Mouse (Mus musculus): ENCODE results near the gene Dnah11. TPM values are rescaled to one million over a fixed set of nuclear protein-coding genes. Genes with fewer than 3 reads are reported as not detected.

Gene Dnah11
- polyA plus RNA-seq, 1 experiment from 2014 or later: 0.74 TPM

GRCm38 (mm10) chr12:117959213-117959612, 239.6 kb downstream of the Dnah11 start:
- no peak overlapping the region for H3K4me3 ChIP-seq (replicated peaks; ENCODE audit: low read length)
- 0 out of 2 replicates have a peak, but pooled peaks cover 5% of the 10 kb centered on the region for H3K9me3 ChIP-seq (ENCODE audit: control insufficient read depth, low read length)
- H3K27ac ChIP-seq: no peak overlapping the region
- no peak for ATAC-seq (ENCODE audit: low FRiP score)
- 0 out of 2 replicates have a peak, but pooled peaks cover under 1% of the 10 kb centered on the region for H3K4me1 ChIP-seq (replicated peaks; ENCODE audit: control insufficient read depth, insufficient read depth, low read length)
- H3K36me3 ChIP-seq (replicated peaks; ENCODE audit: control insufficient read depth, insufficient read depth): no peaks in the 10 kb centered on the region
- no peak overlapping the region for H3K9ac ChIP-seq
- H3K27me3 ChIP-seq (ENCODE audit: control insufficient read depth, insufficient read depth, low read length): no peaks in the 10 kb centered on the region
- DNase-seq (ENCODE audit: low spot score): no peak
- no peak overlapping the region for H3K4me2 ChIP-seq (replicated peaks)

- Histone ChIP-seq H3K27me3 (ENCODE audit: control insufficient read depth, insufficient read depth, low read length) (no peaks in the 10 kb centered on the region), H3K4me2 (replicated peaks) (no peak overlapping the region), H3K4me1 (replicated peaks; ENCODE audit: control insufficient read depth, insufficient read depth, low read length) (no peaks in the 10 kb centered on the region), H3K4me3 (replicated peaks; ENCODE audit: low read length) (no peak overlapping the region), H3K27ac (no peak overlapping the region), H3K36me3 (replicated peaks; ENCODE audit: control insufficient read depth, insufficient read depth) (no peaks in the 10 kb centered on the region), H3K9me3 (ENCODE audit: control insufficient read depth, low read length) (no peaks in the 10 kb centered on the region), H3K9ac (no peak overlapping the region)
- no peak for ATAC-seq (ENCODE audit: low FRiP score)
- DNase-seq (ENCODE audit: low spot score): no peak
- 87% methylated on average over 5 of the region's 5 CpGs for WGBS
These were observed 251.8 kb downstream of the Dnah11 start for GRCm38 (mm10) chr12:117946823-117947704.

GRCm38 (mm10) chr12:117941947-117942346, 256.9 kb downstream of the Dnah11 start:
- Histone ChIP-seq H3K9ac (no peak overlapping the region), H3K4me3 (replicated peaks; ENCODE audit: low read length) (no peak overlapping the region), H3K27me3 (ENCODE audit: control insufficient read depth, insufficient read depth, low read length) (no peaks in the 10 kb centered on the region), H3K4me2 (replicated peaks) (no peak overlapping the region), H3K27ac (no peak overlapping the region), H3K4me1 (replicated peaks; ENCODE audit: control insufficient read depth, insufficient read depth, low read length) (no peaks in the 10 kb centered on the region), H3K9me3 (ENCODE audit: control insufficient read depth, low read length) (no peaks in the 10 kb centered on the region), H3K36me3 (replicated peaks; ENCODE audit: control insufficient read depth, insufficient read depth) (no peaks in the 10 kb centered on the region)
- 37% methylated on average over 7 of the region's 7 CpGs for WGBS
- DNase-seq (ENCODE audit: low spot score) (no peak), ATAC-seq (ENCODE audit: low FRiP score) (no peak)

GRCm38 (mm10) chr12:117938214-117938613, 260.6 kb downstream of the Dnah11 start:
- H3K4me3 ChIP-seq (replicated peaks; ENCODE audit: low read length): no peak overlapping the region
- no peaks in the 10 kb centered on the region for H3K36me3 ChIP-seq (replicated peaks; ENCODE audit: control insufficient read depth, insufficient read depth)
- H3K9ac ChIP-seq: no peak overlapping the region
- 74% methylated on average over 2 of the region's 2 CpGs for WGBS
- no peak overlapping the region for H3K27ac ChIP-seq
- no peaks in the 10 kb centered on the region for H3K9me3 ChIP-seq (ENCODE audit: control insufficient read depth, low read length)
- H3K27me3 ChIP-seq (ENCODE audit: control insufficient read depth, insufficient read depth, low read length): no peaks in the 10 kb centered on the region
- DNase-seq (ENCODE audit: low spot score): no peak
- H3K4me2 ChIP-seq (replicated peaks): no peak overlapping the region
- H3K4me1 ChIP-seq (replicated peaks; ENCODE audit: control insufficient read depth, insufficient read depth, low read length): no peaks in the 10 kb centered on the region
- no peak for ATAC-seq (ENCODE audit: low FRiP score)

GRCm38 (mm10) chr12:117932026-117932425, 266.8 kb downstream of the Dnah11 start:
- Histone ChIP-seq H3K9me3 (ENCODE audit: control insufficient read depth, low read length) (no peaks in the 10 kb centered on the region), H3K9ac (no peak overlapping the region)
- 84% methylated on average over 1 of the region's 1 CpGs for WGBS

GRCm38 (mm10) chr12:117929768-117930167, 269.1 kb downstream of the Dnah11 start:
- WGBS: 88% methylated on average over 4 of the region's 4 CpGs
- DNase-seq (ENCODE audit: low spot score) (no peak), ATAC-seq (ENCODE audit: low FRiP score) (no peak)
- Histone ChIP-seq H3K4me2 (replicated peaks) (no peak overlapping the region), H3K36me3 (replicated peaks; ENCODE audit: control insufficient read depth, insufficient read depth) (no peaks in the 10 kb centered on the region), H3K4me1 (replicated peaks; ENCODE audit: control insufficient read depth, insufficient read depth, low read length) (no peaks in the 10 kb centered on the region), H3K27ac (no peak overlapping the region), H3K9ac (no peak overlapping the region), H3K27me3 (ENCODE audit: control insufficient read depth, insufficient read depth, low read length) (no peaks in the 10 kb centered on the region), H3K9me3 (ENCODE audit: control insufficient read depth, low read length) (no peaks in the 10 kb centered on the region), H3K4me3 (replicated peaks; ENCODE audit: low read length) (no peak overlapping the region)

More at GRCm38 (mm10) chr12:117932026-117932425, 266.8 kb downstream of the Dnah11 start:
- Histone ChIP-seq H3K4me3 (replicated peaks; ENCODE audit: low read length) (no peak overlapping the region), H3K27ac (no peak overlapping the region), H3K4me2 (replicated peaks) (no peak overlapping the region), H3K4me1 (replicated peaks; ENCODE audit: control insufficient read depth, insufficient read depth, low read length) (no peaks in the 10 kb centered on the region), H3K36me3 (replicated peaks; ENCODE audit: control insufficient read depth, insufficient read depth) (no peaks in the 10 kb centered on the region), H3K27me3 (ENCODE audit: control insufficient read depth, insufficient read depth, low read length) (no peaks in the 10 kb centered on the region)
- DNase-seq (ENCODE audit: low spot score): no peak
- no peak for ATAC-seq (ENCODE audit: low FRiP score)

GRCm38 (mm10) chr12:117915826-117916588, 282.8 kb downstream of the Dnah11 start:
- 39% methylated on average over 10 of the region's 10 CpGs for WGBS
- peaks cover 20% of the 10 kb centered on the region for H3K4me1 ChIP-seq (replicated peaks; ENCODE audit: control insufficient read depth, insufficient read depth, low read length)
- no peaks in the 10 kb centered on the region for H3K9me3 ChIP-seq (ENCODE audit: control insufficient read depth, low read length)
- no peaks in the 10 kb centered on the region for H3K36me3 ChIP-seq (replicated peaks; ENCODE audit: control insufficient read depth, insufficient read depth)
- H3K27ac ChIP-seq: peak overlapping the region; percentile 29; the same call in 1 of the 2 replicates
- ATAC-seq (ENCODE audit: low FRiP score) (peak; percentile 53; the same call in 1 of the 2 replicates), DNase-seq (ENCODE audit: low spot score) (no peak)
- no peak overlapping the region for H3K9ac ChIP-seq
- no peak overlapping the region for H3K4me3 ChIP-seq (replicated peaks; ENCODE audit: low read length)
- H3K27me3 ChIP-seq (ENCODE audit: control insufficient read depth, insufficient read depth, low read length): no peaks in the 10 kb centered on the region; the same call in 1 of the 2 replicates
- H3K4me2 ChIP-seq (replicated peaks): no peak overlapping the region

GRCm38 (mm10) chr12:117914613-117915245, 284.1 kb downstream of the Dnah11 start:
- Histone ChIP-seq H3K27ac (no peak overlapping the region), H3K4me2 (replicated peaks) (no peak overlapping the region), H3K27me3 (ENCODE audit: control insufficient read depth, insufficient read depth, low read length) (no peaks in the 10 kb centered on the region; the same call in 1 of the 2 replicates), H3K4me3 (replicated peaks; ENCODE audit: low read length) (no peak overlapping the region), H3K4me1 (replicated peaks; ENCODE audit: control insufficient read depth, insufficient read depth, low read length) (peaks cover 20% of the 10 kb centered on the region), H3K9me3 (ENCODE audit: control insufficient read depth, low read length) (no peaks in the 10 kb centered on the region), H3K36me3 (replicated peaks; ENCODE audit: control insufficient read depth, insufficient read depth) (no peaks in the 10 kb centered on the region), H3K9ac (no peak overlapping the region)
- DNase-seq (ENCODE audit: low spot score): peak; percentile 35
- no peak for ATAC-seq (ENCODE audit: low FRiP score)
- 11% methylated on average over 10 of the region's 10 CpGs for WGBS

GRCm38 (mm10) chr12:117911396-117911795, 287.4 kb downstream of the Dnah11 start:
- no peaks in the 10 kb centered on the region for H3K36me3 ChIP-seq (replicated peaks; ENCODE audit: control insufficient read depth, insufficient read depth)
- no peak overlapping the region for H3K27ac ChIP-seq
- H3K4me3 ChIP-seq (replicated peaks; ENCODE audit: low read length): no peak overlapping the region
- 92% methylated on average over 1 of the region's 1 CpGs for WGBS
- ATAC-seq (ENCODE audit: low FRiP score) (no peak), DNase-seq (ENCODE audit: low spot score) (no peak)
- H3K4me1 ChIP-seq (replicated peaks; ENCODE audit: control insufficient read depth, insufficient read depth, low read length): peaks cover 20% of the 10 kb centered on the region
- H3K4me2 ChIP-seq (replicated peaks): no peak overlapping the region
- H3K27me3 ChIP-seq (ENCODE audit: control insufficient read depth, insufficient read depth, low read length): no peaks in the 10 kb centered on the region; the same call in 1 of the 2 replicates
- H3K9ac ChIP-seq: no peak overlapping the region
- H3K9me3 ChIP-seq (ENCODE audit: control insufficient read depth, low read length): no peaks in the 10 kb centered on the region

Data from hindbrain, embryonic 14.5 days (tissue).